Mouse (Mus musculus) cerebellum, adult (tissue): Measurements from ENCODE around the gene Clpp.

Source experiments
- ATAC-seq: cut with Nextera tagmentation; 2 replicates; pipeline ENCODE4 v1.9.2; 2017; ENCODE audit warnings: mild to moderate bottlenecking, moderate library complexity, mixed read lengths; ENCODE audit not compliant: insufficient number of reproducible peaks, low FRiP score, low TSS enrichment

Gene Clpp

DNA sequence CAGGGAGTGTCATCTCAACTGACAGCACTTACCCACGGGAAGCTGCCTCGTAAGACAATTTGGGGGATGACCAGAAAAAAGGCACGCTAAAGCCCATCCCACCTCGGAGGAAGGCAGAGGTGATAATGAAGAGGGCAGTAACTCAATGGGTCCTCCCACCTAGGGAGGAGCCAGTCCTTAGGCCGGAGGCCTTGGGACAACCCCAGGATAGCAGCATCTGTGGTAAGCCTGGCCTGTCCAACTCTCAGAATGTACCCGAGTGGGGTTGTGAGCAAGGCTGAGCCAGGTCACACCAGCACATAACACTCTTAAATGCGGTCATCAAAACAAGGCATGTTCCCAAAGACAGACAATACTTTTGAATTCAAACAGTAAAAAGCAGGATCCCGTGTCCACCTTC, 39.6 kb downstream of the Clpp start:
- ATAC-seq = no peak

DNA sequence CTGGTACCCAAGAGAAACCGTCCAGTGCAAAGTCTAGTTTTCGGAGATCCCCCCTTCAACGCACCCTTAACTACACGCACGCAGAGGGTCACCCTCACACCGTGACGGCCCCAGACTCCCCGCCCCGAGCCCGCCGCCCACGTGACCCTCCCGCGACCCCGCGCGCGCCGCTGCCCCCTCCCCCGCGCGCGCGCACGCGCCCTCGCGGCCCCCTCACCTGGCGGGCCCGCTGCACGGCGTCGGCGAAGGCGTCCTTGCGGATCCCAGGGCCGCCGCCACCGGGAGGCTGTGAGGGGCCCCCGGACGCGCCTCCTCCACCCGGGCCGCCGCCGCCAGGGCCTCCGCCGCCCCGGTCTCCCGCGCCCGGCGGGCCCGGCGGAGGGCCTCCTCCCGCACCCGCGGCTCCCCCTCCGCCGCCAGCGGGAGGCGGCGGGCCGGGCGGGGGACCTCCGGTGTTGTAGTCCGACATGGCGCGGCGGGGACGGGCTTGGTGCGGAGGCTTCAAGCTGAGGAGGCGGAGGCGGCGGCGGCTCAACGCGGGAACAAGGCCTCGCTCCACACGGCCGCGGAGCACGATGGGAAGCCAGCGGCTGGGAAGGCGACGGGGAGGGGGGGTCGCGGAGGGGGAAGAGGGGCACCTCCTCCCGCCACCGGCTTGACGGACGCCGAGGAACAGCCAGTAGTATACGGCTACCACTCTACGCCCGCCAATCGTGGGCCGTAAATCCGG, 41.0 kb downstream of the Clpp start, which contains the start of gene Khsrp:
TSS of gene Khsrp (minus strand) at position 592 of the 730 bp plus-strand sequence.
- ATAC-seq = no peak

DNA sequence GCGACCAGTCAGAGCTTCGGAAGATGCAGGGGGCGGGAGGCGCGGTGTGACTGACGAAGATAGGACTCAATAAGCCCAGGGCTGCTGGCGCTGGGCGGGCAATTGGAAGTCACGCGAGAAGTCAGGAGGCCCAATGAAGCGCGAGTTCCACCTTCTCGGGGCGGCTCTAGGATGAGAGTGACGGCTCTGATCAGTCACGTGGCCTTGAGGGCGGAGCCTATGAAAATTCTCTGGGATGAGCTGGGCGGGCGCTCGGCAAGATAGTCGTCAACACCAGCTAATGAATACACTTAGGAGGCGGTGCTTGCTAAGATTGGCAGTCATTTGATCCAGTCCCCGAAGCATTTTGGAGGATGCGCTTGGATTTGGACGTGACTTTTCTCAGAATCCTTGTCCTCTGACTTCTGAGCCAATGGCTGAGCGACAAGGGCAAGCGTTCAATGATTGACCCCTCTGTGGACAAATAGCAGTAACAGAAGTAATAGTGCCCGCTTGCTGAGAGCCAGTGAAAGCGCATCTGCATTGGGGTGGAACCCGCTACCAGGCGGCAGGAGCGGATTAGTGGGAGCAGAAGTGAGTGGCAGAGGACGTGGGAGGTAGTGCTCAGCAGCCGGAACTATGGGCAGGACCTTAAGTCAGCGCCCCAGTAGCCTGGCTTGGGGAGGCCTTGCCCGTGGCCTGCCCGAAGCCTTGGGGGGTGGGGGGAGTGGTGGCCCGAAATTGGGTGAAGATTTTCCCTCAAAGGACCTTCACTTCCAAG, 41.7 kb downstream of the Clpp start:
- peak; percentile 93 for ATAC-seq

DNA sequence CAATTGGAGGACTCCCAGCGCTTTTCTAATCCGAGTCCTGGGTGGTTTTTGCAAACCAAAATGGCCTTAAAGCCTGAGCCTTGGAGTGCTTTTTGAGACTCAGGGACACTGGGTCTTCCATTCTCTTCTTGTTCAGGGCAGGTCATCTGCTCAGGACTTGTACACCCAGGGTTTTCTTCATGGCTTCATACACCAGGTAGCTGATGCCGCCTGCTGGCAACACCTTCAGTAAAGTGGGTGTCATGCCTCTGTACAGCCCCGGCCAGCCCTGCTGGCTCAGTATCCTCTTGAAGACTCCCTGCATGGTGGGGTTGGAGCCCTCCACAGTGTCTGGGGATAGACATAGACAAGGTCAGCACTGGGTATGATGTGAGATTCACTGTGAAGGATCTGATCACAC, 42.7 kb downstream of the Clpp start:
- ATAC-seq = no peak

DNA sequence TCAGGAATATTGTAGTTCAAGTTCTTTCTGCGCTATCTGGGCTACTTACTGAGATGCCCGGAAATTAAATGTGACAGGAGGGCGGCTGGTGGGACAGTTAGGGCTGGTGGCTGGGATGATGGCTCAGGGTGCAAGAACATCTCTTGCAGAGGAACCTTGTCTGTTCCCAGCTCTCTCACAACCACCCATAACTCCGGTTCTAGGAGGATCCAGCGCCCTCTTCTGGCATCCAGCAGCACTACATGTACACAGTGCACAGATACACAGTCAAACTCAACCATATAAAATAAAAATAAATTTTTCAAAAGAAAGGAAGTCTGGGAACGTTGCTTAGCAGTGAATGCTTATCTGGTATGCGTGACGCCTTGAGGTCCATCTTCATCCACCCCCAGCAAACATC, 48.9 kb downstream of the Clpp start:
- ATAC-seq = no peak

DNA sequence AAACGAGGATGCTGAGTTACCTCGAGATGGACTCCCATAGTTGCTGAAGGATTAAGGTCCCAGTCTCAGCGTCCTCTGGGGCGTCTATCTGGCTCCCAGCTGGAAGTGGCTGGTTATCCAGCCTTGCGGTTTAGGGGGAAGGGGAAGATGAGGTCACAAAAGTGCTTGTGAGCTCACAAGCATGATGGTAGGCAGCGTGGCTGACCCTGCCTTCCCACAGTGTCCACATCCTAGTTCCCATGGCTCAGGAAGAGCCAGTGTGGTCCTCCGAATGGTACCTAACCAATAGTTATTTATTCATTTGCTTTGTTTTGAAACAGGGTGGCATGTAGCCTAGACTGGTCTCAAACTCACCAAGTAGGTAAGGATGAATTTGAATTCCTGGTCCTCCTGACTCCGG, 51.4 kb downstream of the Clpp start, which contains the start of gene Slc25a41:
TSS of gene Slc25a41 (minus strand) at position 101 of the 400 bp plus-strand sequence.
- no peak for ATAC-seq
